Mouse (Mus musculus): ENCODE data around the gene Coro2b.

DNA sequence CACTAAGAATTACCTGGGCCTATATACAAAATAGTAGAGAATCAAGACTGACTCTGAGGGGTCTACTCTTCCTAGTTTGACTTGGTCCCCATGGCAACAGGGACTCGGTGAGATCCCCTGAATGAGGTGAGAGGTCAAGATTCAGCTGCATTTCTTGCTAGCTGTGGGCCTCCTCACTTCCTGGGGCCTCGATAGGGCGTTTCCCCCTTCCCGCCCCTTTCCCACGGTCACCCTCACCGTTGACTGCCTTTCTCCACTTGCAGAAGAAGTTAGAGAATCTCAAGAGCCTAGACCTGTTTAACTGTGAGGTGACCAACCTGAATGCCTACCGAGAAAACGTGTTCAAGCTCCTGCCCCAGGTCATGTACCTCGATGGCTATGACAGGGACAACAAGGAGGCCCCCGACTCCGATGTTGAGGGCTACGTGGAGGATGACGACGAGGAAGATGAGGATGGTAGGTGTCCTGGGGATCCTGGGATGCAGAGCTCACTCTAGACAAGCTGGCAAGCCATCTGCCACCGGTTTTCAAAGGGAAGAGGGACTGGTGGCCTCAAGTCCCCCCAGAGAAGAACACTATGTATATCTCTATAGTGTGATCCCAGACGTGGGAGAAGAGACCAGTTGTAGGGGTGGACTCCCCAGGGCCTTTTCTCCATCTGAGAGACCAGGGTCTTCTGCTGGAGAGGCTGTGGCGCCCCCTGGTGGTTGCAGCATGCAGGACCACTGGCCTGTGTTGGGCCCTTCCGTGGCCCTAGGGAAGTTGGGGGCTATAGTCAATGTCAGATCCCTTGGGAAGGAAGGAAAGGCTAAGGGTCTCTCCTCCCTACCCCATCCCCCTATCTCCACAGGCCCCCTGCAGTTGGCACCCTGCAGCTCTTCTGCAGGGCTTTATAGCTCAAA lies 163.4 kb downstream of the Coro2b start:
- no peak for TF ChIP-seq POLR2A (IDR thresholded peaks at IDR 0.05; ENCODE audit: insufficient read depth, low read length)
- TF ChIP-seq CTCF (IDR thresholded peaks at IDR 0.05; ENCODE audit: low read depth, low read length), result peak; percentile 79

All from ES-Bruce4 (cell line).